Mouse (Mus musculus) ES-E14 (cell line): ENCODE measurements around the gene Gm20458. TPM values are rescaled to one million over a fixed set of nuclear protein-coding genes. Genes with fewer than 3 reads are reported as not detected.

ENCODE experiments used
- DNase-seq: peaks from one replicate; pipeline ENCODE4 v3.0.0-alpha.2; 2013; ENCODE audit warnings: low read depth, low spot score
- H3K27ac ChIP-seq: 2 replicates; pipeline ENCODE4 v1.5.1; 2012; ENCODE audit warnings: low read depth, mild to moderate bottlenecking, low read length, moderate library complexity, mixed read lengths; ENCODE audit not compliant: poor library complexity, insufficient read depth, severe bottlenecking
- H3K36me3 ChIP-seq: 2 replicates; pipeline ENCODE4 v1.6.1; 2012; ENCODE audit warnings: mild to moderate bottlenecking, low read length, moderate library complexity, mixed read lengths; ENCODE audit not compliant: control insufficient read depth, poor library complexity, insufficient read depth, severe bottlenecking
- H3K4me1 ChIP-seq, 2 experiments: fragments of 150-350 bp in 1 of 2; sonication (generic) in 1 of 2; 2 replicates each; pipeline ENCODE4 v1.6.1; 2012; ENCODE audit warnings: low read length in 2 of 2, mild to moderate bottlenecking in 1 of 2, mixed read lengths in 1 of 2; ENCODE audit not compliant: control insufficient read depth in 2 of 2, insufficient read depth in 2 of 2, poor library complexity in 1 of 2
- H3K4me3 ChIP-seq, 2 experiments: fragments of 150-350 bp in 1 of 2; sonication (generic) in 1 of 2; 2 replicates each; pipeline ENCODE4 v1.5.1; 2012; ENCODE audit warnings: low read length in 2 of 2, low read depth in 1 of 2, mild to moderate bottlenecking in 1 of 2, mixed read lengths in 1 of 2; ENCODE audit not compliant: insufficient read depth in 1 of 2, poor library complexity in 1 of 2, severe bottlenecking in 1 of 2
- H3K9ac ChIP-seq: 2 replicates; pipeline ENCODE4 v1.6.1; 2012; ENCODE audit warnings: low read depth, mild to moderate bottlenecking, low read length, mixed read lengths; ENCODE audit not compliant: poor library complexity, insufficient read depth, severe bottlenecking
- H3K9me3 ChIP-seq: fragments of 150-350 bp; sonication (generic); 2 replicates; pipeline ENCODE4 v1.6.1; 2012; ENCODE audit warnings: low read depth, mild to moderate bottlenecking, low read length; ENCODE audit not compliant: control insufficient read depth, insufficient read depth
- CHD2 ChIP-seq: IDR thresholded peaks from 2 replicates; pipeline ENCODE4 v1.6.1; 2014; ENCODE audit warnings: mild to moderate bottlenecking, low read depth, low read length, inconsistent platforms
- MAFK ChIP-seq: IDR thresholded peaks from 2 replicates; pipeline ENCODE4 v1.6.1; 2014; ENCODE audit warnings: mild to moderate bottlenecking, low read depth, low read length, inconsistent platforms; ENCODE audit not compliant: insufficient read depth
- ZC3H11A ChIP-seq: IDR thresholded peaks from 2 replicates; pipeline ENCODE4 v1.6.1; 2012; ENCODE audit warnings: low read depth, mild to moderate bottlenecking, inconsistent platforms, low read length, borderline replicate concordance
- ZNF384 ChIP-seq: IDR thresholded peaks from 2 replicates; pipeline ENCODE4 v1.6.1; 2012; ENCODE audit warnings: low read depth, low read length, inconsistent platforms
- in situ Hi-C, 2 experiments: fragments of 600-800 bp; cut with MboI; formaldehyde crosslinking; loops; one replicate each; pipeline ENCODE4 v1.15.1; 2025; ENCODE audit warnings: low sequenced_read_pairs in 2 of 2, inconsistent platforms in 1 of 2; ENCODE audit not compliant: unreplicated experiment in 2 of 2
- total RNA-seq: library from RNA; depleted of rRNA; stranded (reverse); fragments of 300-350 nt; gene quantifications from 2 replicates; pipeline ENCODE4 v1.2.3, GENCODE M21; 2012; rRNA removed

Gm20458 gene
- total RNA-seq, 1 experiment, result not detected

GRCm38 (mm10) chr2:164531169-164531568, 70.4 kb downstream of the Gm20458 start:
- H3K9me3 ChIP-seq, result no peaks in the 10 kb centered on the region
- in situ Hi-C loops, result no loop called here

GRCm38 (mm10) chr2:164534315-164534714, 73.5 kb downstream of the Gm20458 start:
- H3K27ac ChIP-seq, result no peak overlapping the region

More at GRCm38 (mm10) chr2:164531169-164531568, 70.4 kb downstream of the Gm20458 start:
- TF ChIP-seq ZNF384 (no peak), ZC3H11A (peak; percentile 65; the same call in 1 of the 2 replicates)
- H3K4me1 ChIP-seq, result peaks cover 0 to 15% of the 10 kb centered on the region in 2 experiments; a peak in 1 of 4 replicates
- no peak overlapping the region for H3K9ac ChIP-seq
- no peaks in the 10 kb centered on the region for H3K36me3 ChIP-seq
- H3K27ac ChIP-seq, result no peak overlapping the region
- peak; percentile 55 for DNase-seq
- no peak overlapping the region for H3K4me3 ChIP-seq

GRCm38 (mm10) chr2:164537003-164537402, 76.2 kb downstream of the Gm20458 start:
- Histone ChIP-seq H3K4me1 (peaks cover 0 to 11% of the 10 kb centered on the region in 2 experiments; a peak in 2 of 4 replicates), H3K9ac (no peak overlapping the region), H3K36me3 (no peaks in the 10 kb centered on the region), H3K27ac (no peak overlapping the region), H3K4me3 (no peak overlapping the region), H3K9me3 (no peaks in the 10 kb centered on the region)
- DNase-seq, result no peak
- in situ Hi-C loops, result no loop called here
- TF ChIP-seq ZC3H11A (no peak), MAFK (peak; percentile 81)

More at GRCm38 (mm10) chr2:164534315-164534714, 73.5 kb downstream of the Gm20458 start:
- TF ChIP-seq CHD2, result no peak
- Histone ChIP-seq H3K36me3 (no peaks in the 10 kb centered on the region), H3K4me1 (peaks cover 0 to 15% of the 10 kb centered on the region in 2 experiments; a peak in 1 of 4 replicates), H3K4me3 (no peak overlapping the region), H3K9me3 (no peaks in the 10 kb centered on the region), H3K9ac (peak overlapping the region; percentile 49; the same call in 1 of the 2 replicates)
- DNase-seq, result no peak
- in situ Hi-C loops, result no loop called here

Other genes with a start within 250 kb of the Gm20458 start
- not detected in 2 replicates for gene Wfdc15b, start 239.3 kb upstream of the Gm20458 start, total RNA-seq
- gene Svs2, start 222.5 kb upstream of the Gm20458 start, total RNA-seq, result not detected in 2 replicates
- gene Svs3b, start 204.3 kb upstream of the Gm20458 start, total RNA-seq, result not detected in 2 replicates
- gene Svs4, start 182.5 kb upstream of the Gm20458 start, total RNA-seq, result not detected in 2 replicates
- gene Svs3a, start 171.7 kb upstream of the Gm20458 start, total RNA-seq, result not detected in 2 replicates
- not detected in 2 replicates for gene Svs6, start 144.2 kb upstream of the Gm20458 start, total RNA-seq
- gene Svs5, start 128.2 kb upstream of the Gm20458 start, total RNA-seq, result not detected in 2 replicates
- not detected in 2 replicates for gene Slpi, start 71.9 kb upstream of the Gm20458 start, total RNA-seq
- 0.04 TPM in 1 of 2 replicates, not detected in the other for gene Rbpjl, start 57.8 kb upstream of the Gm20458 start, total RNA-seq
- gene Matn4, start 55.8 kb upstream of the Gm20458 start, total RNA-seq, result 1.7 and 2.3 TPM in 2 replicates
- gene Sdc4, start 17.1 kb upstream of the Gm20458 start, total RNA-seq, result 102 and 172 TPM in 2 replicates
- 47.6 and 51.1 TPM in 2 replicates for gene Sys1, start 4.0 kb upstream of the Gm20458 start, total RNA-seq
- gene Trp53tg5, start 12.8 kb downstream of the Gm20458 start, total RNA-seq, result 0.22 and 0.26 TPM in 2 replicates
- gene Dbndd2, start 25.1 kb downstream of the Gm20458 start, total RNA-seq, result 2.9 and 4.2 TPM in 2 replicates
- gene Pigt, start 36.6 kb downstream of the Gm20458 start, total RNA-seq, result 57.2 and 97.3 TPM in 2 replicates
- 41.5 and 58.4 TPM in 2 replicates for gene Wfdc2, start 101.4 kb downstream of the Gm20458 start, total RNA-seq
- not detected in 2 replicates for gene Spint3, start 112.5 kb downstream of the Gm20458 start, total RNA-seq
- not detected in 2 replicates for gene Wfdc6a, start 124.5 kb downstream of the Gm20458 start, total RNA-seq
- gene Eppin, start 132.6 kb downstream of the Gm20458 start, total RNA-seq, result not detected in 2 replicates
- not detected in 2 replicates for gene Wfdc6b, start 152.6 kb downstream of the Gm20458 start, total RNA-seq
- not detected in 2 replicates for gene Wfdc8, start 152.7 kb downstream of the Gm20458 start, total RNA-seq
- gene Wfdc16, start 177.8 kb downstream of the Gm20458 start, total RNA-seq, result not detected in 2 replicates
- 0.98 and 3.1 TPM in 2 replicates for gene Wfdc10, start 195.1 kb downstream of the Gm20458 start, total RNA-seq
- gene Wfdc9, start 195.6 kb downstream of the Gm20458 start, total RNA-seq, result not detected in 2 replicates
- gene Wfdc11, start 213.1 kb downstream of the Gm20458 start, total RNA-seq, result not detected in 2 replicates
- not detected in 2 replicates for gene Wfdc13, start 224.1 kb downstream of the Gm20458 start, total RNA-seq
- gene Spint4, start 237.5 kb downstream of the Gm20458 start, total RNA-seq, result not detected in 2 replicates